Mouse (Mus musculus): ENCODE results near the gene Tpk1.
A peak's percentile ranks its signal among the peaks of the same experiment; 100 is the strongest.

Gene Tpk1

DNA sequence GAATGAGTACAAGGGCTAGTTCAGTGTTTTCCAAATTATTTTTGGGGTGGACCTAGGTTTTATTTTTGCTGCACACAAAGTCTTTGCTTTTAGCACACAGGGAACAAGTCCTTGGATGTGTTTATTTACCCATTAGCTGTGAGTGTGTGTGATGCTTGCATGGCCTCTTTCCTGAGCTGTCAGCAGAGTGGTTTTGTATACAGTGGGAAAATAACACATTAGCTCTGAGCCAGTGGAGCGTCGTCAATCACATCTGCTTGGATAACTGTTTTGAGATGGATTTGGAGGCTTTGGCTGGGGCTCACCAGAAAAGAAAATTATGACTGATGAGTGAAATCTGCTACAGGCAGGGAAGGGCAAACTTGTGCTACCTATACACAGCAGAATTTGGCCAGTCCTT lies 323.7 kb downstream of the Tpk1 start:
- no peak for DNase-seq

DNA sequence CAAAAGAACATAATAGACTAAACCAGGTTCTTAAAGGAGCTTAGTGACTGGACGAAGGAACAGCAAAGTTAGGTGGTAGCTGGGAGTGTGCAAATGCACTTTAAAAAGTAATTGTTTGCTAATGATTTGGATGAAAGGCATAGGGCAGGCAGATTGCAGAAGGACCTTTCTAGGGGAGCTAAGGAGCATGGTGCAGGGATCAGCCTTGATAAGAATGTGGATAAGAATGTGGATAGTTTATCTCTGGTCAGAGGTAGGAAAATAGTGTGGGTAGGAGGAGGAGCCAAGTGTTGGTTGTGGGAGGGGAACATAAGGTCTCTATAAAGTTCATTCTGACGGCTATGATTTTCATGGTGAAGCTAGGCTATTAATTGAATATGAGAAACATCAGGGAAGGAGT lies 327.3 kb downstream of the Tpk1 start:
- DNase-seq, result no peak

DNA sequence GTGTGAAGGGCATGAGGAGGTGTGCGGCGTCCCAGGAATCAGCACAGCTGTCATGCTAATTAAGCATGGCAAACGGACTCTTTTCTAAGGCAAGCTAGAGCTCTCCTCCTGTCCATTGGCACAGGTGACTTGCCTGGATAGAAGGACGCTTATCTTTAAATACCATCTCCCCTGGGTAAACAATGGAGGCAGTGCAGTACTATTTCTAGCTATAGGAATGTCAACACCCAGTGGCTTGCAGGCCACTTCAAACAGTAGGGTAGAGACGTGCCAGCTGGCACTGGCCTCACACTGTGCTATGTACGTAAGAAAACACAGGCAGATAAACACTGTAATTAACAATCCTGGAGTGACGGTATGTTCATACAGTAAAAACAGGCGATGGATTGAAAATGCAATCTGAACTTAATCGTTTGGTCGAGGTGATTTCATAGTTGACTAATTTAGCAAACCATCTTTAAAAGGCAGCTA lies 328.6 kb downstream of the Tpk1 start:
- DNase-seq, result peak; percentile 91

DNA sequence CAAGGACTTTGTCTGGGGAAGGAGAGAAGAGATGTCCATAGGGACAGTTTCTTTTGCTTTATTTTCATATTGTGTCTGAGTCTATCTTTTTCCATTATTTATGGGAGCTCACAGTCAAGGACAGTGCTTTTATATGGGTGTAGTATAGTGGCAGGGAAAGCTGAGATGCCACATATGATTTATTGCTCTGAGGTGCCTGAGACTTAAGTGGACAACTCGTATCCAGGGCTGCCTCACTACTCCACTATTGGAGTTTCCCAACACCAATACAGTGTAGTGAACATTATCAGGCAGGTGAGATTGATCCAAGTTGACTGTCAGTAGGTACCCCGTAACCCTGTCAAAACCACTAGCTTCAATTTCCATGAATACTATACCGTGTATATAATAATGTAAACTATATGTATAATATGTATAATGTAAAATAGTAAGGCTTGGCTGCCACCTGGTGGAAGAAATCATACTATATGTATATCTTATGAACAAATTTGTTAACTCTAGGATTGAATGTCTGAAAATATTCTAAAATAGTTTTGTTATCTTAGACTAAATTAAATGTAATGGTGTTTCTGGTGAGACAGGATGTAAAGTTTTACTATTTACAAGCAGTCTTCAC lies 330.4 kb downstream of the Tpk1 start:
- DNase-seq, result peak; percentile 65

DNA sequence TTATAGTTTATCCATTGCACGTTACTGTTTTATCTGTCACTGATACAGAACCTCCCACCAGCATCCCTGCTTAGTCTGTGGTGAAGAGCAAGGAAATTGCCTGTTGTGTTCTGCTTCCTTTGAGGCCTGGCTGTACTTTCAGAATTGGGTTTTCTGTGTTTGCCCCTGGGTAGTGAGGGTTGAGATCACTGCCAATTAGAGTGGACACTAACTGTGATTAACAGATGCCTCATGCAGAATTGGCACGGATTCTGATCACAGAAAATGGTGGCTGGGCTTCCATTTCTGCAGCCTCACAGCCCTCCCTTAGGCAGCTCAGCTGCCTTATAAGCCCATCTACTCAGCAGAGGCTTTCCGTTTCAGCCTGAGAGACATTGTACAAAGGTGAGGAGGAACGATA lies 332.6 kb downstream of the Tpk1 start:
- DNase-seq, result peak; percentile 97

DNA sequence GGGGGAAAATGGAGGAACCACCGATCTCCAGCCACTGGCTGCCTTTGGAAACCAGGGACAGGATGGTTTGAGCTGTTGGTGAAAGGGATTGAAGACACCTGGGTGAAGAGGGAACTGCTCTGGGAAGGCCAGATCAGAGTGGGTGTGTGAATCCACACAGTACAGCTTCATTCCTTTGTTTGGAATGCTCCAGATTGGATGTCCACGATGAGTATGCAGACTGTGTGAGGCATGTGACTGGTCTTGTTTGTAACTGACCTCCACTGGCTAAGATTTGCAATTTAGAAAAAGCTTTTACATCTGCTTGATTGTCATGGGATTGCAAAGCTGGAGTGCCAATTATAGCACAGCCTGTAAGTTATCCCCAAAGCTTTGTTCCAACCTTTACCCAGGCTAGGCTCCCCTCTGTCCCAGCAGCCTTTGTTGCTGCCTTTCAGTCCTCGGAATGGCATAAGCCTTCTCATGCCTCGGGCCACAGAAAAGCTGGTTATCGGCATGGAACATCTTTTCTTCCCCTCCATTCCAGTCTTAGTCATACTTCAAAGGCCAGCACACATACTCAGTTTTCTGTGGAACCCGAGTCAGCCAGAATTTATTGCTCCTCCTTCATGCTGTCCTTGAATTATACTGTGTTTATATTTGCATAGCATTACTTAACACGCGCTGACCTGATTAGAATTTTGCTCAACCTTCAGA lies 353.0 kb downstream of the Tpk1 start:
- DNase-seq, result no peak

DNA sequence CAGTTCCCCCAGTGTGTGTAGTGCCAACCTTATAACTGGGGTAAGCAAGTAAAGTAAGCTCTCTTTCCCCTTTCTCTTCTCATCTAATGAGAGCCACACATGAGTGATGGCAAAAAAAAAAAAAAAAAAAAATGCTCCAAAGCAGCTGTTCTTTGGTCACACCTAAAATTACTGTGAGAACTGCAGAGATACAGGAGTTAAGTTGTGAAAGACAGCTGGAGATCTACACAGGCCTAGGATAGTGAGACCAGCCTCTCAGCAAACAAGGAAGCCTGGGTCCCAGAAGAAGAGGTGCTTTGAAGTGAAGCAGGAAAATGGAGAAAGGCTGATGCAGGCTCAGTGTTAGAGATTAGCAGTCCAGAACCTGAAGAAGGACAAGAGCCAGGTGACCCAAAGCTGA lies 353.5 kb downstream of the Tpk1 start:
- no peak for DNase-seq

DNA sequence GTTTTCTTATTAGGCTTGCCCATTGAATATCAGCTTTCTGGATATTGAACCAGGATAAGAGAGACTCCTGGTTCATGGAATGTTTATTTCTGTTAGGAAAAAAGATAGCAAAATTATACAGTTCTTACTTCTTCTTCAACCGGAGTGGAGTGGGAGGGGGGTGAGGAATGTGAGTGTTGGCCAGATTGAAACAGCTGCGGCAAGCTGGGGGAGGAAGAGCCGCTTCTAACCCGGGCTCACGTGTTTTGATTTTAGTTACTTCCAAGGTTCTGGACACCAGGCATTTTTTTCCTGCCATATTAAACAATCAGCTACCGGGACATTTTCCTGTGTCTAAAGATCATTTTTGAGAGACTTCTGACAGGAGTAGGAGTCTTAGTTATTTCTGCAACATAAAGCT lies 356.0 kb downstream of the Tpk1 start:
- no peak for DNase-seq

DNA sequence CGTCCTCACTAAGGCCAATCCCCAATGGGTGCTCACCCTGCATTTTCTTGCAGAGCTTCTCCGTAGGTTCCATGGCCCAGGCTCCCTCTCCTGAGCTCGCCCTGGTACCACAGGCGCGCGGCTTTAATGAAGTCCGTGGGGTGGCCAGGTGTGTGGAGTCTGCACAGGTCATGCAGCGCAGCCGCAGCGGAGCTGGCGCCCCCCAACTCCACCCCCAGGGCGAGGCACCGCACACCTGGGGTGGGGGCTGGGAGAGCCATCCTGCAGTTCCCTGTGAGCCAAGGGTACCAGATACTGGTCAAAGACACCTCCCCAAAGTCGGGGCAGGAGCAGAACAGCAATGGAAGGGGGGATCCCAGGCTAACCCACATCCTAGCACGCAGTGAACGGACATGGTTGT lies 356.6 kb downstream of the Tpk1 start, which contains the start of gene Nobox:
Gene Nobox (minus strand): TSS at position 101 of the 400 bp plus-strand sequence.
- DNase-seq, result no peak

DNA sequence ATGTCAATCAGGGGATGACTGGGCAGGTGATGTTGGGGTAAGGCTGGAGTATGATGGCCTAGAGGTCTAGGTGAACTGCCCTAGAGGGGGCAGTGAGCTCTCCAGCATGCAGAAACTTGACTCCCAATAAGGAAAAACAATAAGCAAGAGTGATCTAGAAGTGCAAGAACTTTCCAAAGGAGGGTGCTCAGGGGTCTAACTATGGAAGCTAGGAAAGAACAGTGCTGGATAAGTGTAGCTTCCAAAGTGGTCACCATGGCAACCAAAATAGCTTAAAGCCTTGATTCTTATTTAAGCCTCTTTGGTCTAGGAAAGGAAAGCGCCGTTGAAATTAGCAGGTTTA lies 368.6 kb downstream of the Tpk1 start:
- no peak for DNase-seq

DNA sequence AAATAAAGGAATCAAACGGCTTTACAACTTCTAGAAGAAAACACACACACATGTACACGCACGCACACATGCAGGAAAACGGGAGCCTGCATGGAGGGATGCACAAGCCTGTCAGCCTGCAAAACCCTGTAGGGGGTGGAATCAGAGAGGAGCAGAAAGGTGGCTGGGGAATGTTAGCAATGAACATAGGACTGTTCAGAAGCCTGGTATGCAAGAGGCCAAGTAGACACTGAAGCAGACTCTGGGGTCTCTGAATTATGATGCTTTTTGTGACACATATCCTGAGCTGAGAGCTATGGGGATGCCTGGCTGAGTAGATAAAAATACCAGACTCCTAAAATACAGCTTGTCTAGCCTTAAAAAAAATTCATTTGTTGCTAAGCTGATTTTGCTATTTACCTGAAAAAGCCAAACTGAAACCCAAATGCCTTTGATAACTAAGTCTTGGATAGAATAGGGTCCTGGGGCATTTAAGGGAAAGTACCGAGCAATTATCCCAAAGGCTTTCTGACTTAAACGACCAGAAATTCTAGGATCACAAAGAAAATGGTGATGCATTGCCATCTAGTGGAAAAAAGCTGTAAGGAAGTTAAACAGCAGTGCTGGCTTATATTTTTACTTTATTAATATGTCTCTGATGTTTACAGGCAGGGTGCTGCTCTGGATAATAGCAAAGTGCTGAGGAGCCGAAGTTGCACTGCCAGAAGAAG lies 369.1 kb downstream of the Tpk1 start:
- DNase-seq, result peak; percentile 85

DNA sequence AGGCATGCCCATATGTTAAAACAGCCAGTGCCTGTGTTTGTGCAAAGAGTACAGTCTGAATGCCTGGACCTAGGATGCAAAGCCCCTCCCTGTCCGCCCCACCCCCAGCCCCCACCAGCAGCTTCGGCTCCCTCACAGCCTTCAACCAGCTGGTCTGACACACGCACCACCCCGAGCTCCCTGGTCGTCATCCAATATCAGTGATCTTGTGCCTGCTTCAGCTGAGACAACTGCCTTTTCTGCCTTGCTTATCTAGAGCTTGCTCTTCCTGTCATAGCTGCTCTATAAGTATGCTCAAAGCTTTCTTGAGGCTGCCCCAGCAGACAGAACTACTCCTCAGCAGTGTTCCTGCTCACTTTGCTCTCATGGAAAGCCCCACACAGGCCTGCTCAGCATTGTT lies 370.2 kb downstream of the Tpk1 start:
- peak; percentile 50 for DNase-seq

Measured in cerebellum, adult 9-10 months (tissue).